Mouse (Mus musculus) E14TG2a.4 (cell line): ENCODE results near the gene Sspn.

ENCODE experiments used
- CTCF ChIP-seq: conservative IDR thresholded peaks from 2 replicates; pipeline ENCODE4 v1.5.1; 2014; ENCODE audit warnings: low read length
- NANOG ChIP-seq: IDR thresholded peaks from 2 replicates; pipeline ENCODE4 v1.6.1; 2014; ENCODE audit warnings: borderline replicate concordance, low read length, mixed read lengths
- POU5F1 ChIP-seq: IDR thresholded peaks from 2 replicates; pipeline ENCODE4 v1.6.1; 2014; ENCODE audit warnings: low read length, borderline replicate concordance

DNA sequence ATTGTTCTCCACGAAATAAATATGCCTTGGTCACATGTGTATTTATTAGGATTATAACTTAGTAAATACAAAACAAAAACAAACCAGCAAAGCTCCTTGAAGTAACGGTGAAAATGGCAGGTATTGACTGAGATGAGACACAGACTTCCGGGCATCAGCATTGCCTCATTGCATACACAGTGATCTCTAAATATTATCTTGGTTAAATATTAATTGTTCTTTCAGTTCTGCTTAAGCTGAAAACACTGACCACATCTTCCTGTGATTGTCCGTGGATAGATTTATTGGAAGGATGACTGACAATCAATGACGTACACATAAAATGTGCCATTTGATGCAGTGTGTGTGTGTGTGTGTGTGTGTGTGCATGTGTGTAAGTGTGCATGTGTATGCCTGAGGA lies 13.2 kb upstream of the Sspn start:
- TF ChIP-seq CTCF (no peak), POU5F1 (no peak), NANOG (no peak)
